Mouse (Mus musculus) frontal cortex, postnatal 10 days (tissue): ENCODE measurements around the gene Rab7b.
A peak's percentile ranks its signal among the peaks of the same experiment; 100 is the strongest.

Experiments
- DNase-seq, 2 experiments: peaks; one replicate each; pipeline ENCODE4 v3.0.0; 2022; ENCODE audit warnings: low spot score in 2 of 2, mixed read lengths in 1 of 2

The Rab7b gene

DNA sequence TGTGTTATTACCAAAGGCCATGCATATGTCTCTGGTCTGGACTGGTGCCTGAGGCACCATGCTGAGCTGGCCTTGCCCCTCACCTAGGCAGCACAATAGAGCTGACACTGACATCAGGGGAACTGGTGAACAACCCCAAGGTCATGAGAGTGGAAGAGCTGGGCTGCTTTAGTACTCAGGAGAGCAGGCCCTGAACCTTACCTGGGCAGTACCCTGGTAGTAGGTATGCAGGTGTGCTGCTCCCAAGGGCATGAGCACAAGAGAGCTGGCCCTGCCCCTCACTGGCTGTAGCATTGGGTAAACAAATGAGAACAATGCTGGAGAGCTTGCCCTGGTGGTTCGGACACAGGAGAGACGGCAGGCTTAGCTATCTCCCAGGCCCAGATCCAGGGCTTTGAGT is 6.8 kb downstream of the Rab7b start:
- no peak for DNase-seq

DNA sequence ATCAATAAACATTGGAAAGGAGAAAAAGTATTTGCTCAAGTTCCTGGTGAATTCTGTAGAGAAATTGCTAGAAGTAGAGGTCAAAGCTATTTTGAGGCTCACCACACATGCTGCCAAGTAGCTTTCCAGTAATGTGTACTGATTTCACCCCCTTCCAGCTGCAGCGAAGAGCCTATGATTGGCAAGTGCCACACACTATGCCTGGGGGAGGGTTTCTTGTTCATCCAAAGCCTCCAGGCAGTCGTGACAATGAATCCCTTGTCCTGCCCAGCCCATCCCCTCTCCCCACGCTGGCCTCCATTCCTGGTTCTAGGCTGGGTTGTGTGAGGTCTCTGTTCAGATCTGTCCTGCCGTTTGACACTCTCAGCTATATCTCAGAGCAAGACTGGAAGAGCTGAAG is 7.8 kb downstream of the Rab7b start:
- no peak for DNase-seq

DNA sequence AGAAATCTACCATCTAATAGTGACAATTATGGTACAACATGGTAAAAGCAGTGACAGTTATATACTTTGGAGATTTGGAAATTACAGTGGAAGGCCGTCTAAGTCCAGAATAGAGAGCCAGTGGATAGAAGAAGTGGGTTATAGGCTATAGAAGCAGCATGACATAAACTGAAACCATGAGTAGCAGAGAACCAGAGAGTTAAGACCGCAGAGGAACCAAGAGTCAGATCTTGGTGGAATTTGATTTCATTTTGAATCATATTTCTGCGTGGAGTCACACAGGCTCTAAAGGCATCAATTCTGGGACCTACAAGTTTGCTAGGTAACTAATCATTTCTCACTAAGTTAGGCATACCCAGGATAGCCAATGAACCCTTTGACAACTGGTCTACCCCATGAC is 10.3 kb downstream of the Rab7b start:
- DNase-seq = no peak

DNA sequence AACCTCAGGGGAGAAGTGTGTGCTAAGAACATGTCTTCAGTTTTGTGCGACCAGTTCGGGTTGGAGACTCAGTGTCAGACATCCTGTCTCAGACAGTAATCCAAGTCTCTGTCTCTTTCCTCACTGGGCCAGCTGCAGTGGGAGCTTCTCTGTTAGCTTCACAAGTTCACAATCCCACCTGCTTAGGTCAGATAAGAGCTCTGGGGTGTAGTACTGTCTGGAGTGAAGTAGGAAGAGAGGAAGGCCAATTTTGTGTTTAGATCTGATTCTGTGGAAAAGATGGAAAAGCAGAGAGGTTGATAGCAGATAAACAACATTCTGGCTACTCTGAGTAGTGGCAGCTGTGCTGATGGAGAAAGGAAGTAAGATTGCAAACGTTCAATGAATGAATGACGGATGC is 11.1 kb downstream of the Rab7b start:
- DNase-seq = no peak

DNA sequence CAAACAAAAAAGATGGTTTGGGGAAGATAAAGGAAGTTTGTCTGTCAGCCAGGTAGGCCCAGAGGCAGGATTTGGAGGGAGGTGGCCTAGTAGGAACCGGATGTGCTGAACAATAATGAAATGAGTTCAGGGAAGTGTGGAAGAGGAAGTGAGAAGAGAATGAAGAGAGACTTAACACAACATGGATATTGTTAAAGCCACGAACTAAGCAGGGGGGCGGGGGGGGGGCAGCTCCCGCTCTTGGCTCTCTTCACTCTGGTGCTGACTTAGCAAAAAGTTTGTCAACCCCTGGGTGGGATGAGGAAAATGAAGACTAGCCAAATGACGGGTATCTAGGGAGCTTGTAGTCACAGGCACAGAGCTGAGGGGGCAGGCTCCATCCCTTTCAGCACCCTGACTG is 12.0 kb downstream of the Rab7b start:
- DNase-seq = no peak

DNA sequence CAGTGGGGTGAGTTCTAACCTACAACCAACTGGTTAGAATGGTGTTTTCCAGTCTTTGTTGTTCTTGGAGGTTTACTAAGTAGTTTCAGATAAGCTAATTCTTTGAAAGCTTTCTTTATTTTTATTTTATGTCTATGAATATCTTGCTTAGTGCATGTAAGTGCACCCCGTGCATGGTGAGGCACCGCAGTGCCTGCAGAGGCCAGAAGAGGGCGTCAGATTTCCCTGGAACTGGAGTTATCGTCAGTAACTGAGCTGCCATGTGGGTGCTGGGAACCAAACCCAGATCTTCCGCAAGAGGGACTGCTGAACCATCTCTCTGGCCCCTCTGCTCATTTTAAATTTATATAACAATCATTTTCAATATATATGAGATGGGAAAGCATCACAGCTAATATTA is 12.9 kb downstream of the Rab7b start:
- DNase-seq = no peak

DNA sequence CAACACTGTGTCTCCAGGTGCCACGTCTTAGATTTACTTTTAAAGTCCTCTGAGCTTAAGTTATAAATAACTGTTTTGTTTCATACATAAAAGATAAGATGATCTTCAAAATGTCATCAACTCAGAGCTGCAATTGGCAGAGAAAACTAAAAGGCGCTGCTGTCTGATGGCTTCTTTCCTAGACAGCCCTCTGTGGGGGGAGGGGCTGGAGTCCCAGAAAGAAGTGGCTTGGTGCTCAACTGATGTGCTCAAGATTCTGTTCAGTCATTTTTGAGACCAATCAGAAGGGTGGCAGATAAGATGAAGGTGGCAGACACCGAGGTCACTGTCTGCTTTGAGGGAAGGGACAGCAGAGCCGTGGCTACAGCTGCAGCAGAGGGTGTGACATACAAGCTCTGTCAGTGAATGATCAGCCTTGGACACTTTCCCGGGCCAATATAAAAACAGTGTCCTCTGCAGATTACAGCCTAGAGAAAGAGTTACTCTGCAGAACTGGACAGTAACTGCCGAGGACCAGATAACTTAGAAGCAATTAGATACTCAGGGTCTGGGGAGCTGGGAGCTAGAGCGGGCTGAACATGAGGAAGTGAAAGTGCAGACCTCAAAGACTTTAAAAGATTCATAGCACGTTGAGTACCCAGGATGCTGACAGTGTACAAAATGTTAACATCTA is 13.7 kb downstream of the Rab7b start:
- no peak for DNase-seq

DNA sequence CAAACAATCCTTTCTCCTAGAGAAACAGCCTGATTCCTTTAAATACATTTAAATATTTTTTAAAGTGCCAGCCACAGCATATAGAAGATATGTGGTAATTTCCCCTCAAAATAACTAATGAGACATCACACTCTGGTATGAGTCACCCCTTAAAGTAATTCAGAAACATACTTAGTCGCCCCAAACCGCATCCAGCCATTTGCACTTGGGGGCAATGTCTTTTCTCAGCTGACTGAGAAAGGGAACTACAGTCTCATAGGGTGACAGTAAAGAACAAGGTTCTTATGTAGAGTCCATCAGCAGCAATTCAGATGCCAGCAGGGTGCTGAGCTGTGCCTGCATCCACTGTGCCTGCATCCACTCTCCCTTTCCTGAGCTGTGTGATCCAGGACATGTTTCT is 15.0 kb downstream of the Rab7b start:
- DNase-seq = no peak

DNA sequence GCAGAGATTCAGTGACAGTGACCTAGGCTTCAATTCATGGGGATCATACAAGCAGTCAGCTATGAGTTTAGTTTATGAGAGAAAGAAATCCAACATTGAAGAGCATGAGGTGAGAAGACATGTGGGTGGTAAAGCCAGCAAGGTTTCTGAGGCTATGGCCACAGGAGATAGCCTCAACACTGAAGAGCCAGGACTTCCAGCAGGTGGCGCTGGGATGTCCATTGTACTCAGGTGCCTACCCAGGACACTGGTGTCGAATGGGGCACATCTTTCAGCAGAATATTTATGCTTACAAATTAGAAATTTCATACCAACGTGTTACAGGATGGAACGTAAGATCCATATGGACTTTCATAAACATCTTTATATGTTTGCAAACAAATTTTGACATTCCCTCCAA is 19.8 kb downstream of the Rab7b start:
- DNase-seq = no peak

DNA sequence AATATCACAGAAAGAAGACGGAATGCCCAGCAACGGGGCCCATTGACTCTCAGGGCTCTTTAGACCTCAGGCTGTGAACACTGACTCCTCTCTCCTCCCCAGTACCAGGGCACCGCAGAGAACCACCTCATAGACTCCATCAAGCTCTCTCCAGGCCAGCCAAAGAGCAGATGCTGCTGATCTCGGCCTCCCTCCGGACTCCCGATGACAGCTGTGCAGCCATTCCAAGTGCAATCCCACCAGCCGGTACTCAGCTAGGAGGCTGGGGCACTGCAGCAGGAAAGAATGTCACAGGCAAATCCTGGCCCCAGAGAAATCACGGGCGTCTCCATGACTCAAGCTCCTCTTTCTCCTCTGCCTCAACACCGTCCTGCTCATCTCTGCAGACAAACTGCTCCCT is 23.0 kb downstream of the Rab7b start:
- DNase-seq = no peak

DNA sequence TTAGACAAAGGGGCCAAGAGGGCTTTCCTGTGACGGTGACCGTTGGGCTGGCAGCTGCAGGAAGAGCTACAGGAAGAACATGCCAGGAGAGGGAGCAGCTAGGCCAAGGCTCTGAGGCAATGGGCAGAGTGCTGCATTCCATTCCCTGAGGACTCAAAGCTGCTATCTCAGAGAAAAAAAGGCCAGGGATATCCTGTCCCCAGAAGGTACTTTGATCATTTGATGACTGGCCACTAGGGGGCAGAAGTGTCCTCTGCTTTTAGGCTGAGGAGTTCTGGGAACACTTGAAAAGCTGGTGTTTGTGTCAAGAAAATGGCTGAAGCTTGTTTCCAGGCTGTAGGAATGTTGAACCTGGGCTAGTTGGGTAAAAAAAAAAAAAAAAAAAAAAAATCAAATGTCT is 23.9 kb downstream of the Rab7b start:
- peak; percentile 60 to 77 for DNase-seq

DNA sequence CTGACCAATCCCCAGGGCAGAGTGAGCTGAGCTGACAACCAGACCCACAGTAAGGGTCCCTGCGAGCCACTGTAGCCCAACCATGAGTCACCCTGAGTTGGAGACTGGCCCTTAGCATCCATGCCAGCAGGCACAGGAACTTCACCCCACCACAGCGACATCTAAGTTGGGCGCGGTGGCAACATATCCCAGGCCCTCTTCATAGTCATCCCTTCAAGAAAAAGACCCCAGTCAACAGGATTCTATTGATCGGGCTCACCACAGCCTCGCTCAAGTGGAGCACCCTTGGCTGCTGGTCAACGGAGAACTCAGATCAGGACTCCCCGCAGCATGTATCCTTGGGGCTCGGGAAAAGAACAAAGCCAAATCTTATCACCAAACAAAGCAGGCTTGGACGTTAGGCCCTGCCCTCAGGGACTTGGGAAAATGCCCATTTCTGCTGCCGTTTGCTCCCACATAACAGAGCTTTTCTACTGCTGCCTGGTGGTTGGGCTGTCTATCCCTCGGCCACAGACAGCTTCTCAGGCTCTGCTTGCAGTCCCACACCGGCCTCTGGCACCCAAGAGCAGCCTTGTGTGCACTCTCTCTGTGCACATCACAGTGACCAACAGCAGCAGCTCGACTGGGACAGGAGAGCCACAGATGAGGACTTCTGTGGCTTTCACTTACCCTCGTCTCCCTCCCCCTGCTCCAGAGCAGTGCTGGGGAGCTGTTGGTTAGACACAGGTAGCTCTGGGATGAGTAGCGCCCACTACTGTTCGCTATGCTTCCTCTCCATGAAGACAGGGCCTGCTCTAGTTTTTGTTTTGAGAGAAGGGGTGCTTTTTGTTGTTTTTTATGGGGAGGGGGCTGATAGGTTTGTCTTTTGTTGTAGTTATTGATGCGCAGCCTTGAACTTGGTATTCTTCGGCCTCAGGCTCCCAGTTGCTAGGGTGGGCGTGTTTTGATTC is 26.2 kb downstream of the Rab7b start:
- no peak for DNase-seq

DNA sequence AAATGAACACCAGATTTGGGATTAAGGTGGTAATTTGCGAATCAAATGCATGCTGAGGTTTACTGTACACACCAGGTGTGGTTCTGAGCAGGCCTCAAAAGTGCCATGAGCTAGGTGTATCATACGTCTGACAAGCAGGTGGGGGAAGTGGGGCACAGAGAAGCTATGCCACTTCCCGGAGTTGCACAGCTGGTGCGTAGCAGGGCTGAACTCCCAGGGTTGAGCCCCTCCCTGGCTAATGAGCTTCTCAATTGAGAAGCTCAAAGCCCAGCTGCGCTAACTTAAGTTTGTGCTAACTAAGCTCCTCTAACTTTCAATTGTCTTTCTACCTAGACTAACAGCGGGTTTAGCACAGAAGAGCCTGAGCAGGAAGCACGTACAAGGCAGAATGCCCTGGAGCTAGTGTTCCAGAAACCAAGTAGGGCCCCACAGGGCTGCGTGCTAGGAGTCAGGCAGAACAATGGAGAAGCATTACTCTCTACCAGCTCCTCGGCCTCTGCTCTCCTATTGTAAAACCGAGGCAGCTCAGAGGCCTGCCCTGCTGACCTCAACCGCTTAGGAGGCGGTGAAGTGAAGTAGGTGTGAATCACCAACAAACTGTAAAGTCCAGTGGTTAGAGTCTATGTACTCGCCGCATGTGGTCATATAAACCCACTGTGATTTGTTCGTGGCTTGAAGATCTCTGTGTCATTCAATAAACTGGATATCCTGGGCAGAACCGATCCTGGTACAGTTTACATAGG is 30.6 kb downstream of the Rab7b start:
- DNase-seq = no peak

DNA sequence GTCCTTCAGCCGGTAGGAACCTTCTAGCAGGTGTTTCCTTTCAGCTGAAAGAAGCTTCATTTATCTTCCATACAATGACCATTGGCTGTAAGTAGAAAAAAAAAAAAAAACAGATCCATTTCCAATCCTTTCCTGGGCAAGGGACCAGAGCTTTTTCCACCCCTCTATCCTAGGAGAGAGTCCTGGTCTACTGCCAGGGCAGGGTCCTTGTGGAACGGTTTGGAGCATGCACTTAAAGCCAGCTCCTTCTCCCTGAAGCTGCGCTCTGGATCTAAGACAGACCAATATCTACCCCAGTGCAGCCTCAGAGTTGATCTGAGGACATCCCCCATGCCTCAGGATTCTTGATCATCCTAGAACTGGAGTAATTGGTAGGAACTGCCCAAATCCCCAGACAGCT is 33.5 kb downstream of the Rab7b start:
- no peak for DNase-seq

DNA sequence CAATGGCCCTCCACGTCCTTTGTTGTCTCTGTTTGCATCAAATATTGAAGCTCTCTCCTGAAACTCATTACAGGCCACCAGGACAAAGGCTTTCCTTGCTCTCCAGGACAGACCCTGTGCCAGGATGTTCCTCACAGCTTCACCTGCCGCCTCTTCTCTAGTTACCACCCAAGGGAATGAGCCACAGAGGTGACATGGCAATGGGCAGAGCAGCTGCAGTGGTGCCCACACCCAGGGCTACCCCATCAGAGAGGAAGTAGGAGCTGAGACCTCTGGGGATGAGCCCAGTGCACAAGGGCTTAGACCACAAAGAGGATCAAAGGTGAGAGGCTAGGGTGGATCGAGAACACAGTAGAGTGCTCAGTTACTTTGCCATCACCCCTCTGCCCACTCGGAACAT is 35.1 kb downstream of the Rab7b start:
- DNase-seq = no peak

DNA sequence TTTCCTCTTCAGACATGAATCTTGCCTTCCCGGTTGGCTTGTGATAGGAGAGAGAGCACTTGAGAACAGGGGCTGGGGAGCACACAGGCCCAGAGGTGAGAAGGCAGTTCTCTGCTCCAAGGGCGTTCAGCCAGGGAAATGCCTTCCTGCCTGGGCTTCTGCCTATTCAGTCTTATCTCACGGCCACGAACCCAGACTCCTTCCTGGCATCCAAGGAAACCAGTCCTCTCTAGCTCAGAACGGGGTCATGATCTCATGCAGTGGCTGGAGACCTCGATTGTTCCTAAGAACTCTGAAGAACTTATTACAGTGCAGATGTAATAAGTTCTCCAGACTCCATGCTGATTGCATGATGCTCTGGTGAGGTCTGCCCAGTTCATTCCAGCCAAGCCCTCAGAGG is 38.1 kb downstream of the Rab7b start:
- no peak for DNase-seq

DNA sequence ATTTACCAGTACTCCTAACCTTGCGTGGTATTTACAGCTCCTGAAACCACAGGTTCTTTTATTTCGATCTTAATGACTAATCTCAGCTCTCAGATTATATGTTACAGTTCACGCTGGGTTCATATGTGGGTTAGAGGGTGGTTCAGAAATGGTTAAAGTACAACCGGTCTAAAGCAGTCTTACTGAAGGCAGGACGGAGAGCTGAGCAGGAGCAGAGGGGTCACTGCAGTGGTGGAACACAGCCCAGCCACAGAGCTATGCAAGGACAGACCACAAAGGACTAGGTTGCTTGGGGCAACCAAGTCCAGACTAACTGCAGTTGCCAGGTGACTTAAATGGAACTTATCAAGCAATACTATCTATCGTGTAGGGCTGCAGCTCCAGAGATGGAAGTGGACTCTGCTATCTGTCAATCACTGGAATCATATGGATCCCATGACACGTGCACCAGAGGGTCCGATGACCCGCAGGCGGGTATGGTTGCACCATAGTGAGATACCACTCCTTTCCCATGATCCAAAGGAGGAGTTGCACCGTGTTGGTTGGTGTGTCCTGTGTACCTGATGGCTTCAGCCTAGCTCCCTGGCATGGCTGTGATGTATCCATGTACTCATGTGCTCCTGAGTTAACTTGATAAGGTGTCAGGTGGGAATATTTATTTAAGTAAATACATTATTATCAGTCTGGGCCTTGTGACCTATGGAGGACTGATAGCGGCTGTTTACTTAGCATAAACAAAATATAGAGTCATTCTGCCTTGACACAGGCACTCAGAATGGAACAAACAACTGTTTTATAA is 42.3 kb downstream of the Rab7b start:
- DNase-seq = no peak

DNA sequence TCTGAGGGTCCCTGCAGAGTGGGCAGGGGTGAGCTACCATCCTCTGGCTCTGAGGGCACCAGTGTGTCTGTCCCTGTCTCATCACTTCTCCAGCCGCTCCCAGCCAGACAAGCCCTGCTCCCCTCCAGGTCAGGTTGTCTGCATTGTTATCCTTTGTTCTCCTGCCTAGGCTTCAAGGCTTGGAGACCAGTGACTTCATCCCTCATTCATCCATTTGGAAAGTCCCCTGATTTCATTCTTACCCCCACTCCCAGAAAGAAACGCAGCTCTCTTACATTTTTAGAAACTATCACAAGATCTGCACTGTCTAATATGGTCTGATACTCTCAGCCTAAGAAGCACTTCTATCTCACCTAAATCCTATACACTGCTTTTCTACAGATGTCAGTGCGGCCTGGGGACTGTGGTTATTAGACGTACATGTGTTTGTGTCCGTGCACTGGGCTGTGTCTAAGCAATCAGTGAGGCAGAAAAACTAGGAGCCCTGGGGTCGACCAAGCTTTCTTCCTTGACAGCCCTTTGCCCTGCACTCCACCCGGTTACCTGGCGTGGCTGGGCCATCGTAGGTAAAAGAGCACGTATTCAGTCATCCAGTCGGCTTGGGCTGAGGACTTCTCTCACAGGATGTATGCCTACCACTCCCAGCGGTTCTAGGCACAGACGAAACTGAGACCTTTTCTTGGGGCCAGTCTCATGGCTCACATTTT is 45.1 kb downstream of the Rab7b start:
- DNase-seq = no peak

DNA sequence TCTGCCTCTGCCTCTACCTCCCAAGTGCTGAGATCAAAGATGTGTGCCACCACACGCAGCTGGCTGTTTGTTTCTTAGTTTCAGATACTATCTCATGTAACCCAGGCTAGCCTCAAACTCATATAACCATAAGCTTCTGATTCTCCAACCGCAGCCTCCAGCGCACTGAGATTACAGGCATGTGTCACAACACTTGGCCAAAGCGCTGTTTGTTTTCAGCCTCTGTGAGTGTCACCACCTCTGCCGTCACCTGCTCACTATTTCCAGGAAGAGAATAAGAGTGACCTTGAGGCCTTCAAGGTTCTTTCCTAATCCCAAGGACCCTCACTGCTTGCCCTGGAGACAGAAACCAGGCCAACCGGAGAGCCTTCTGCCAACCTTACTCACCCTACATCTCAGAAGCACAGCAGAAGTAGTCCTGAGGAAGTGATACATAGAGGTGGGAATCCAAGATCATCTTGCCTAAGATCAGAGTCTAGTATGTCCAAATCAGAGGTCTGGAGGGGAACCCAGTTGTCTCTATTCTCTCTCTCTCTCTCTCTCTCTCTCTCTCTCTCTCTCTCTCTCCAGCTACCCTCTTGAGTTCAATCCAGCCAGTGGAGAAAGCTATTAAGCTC is 46.3 kb downstream of the Rab7b start:
- no peak for DNase-seq

DNA sequence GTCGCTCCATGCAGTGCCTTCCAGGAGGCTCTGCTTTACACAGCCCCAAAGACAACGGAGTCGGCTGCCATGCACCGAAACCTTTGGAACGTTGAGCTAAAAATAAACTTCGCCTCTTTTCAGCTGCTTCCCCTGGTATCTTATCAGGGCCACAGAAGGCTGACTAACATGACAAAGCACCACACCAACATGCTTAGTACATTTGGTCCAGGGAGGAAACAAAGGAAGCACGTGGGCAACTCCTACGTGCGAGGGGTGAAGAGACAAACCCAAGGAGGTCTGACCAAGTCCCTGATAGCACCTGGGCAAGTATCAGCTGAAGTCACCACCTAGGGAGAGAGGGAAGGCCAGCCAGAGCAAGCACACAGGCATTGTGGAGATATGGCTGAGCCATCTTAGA is 48.0 kb downstream of the Rab7b start:
- DNase-seq = no peak

DNA sequence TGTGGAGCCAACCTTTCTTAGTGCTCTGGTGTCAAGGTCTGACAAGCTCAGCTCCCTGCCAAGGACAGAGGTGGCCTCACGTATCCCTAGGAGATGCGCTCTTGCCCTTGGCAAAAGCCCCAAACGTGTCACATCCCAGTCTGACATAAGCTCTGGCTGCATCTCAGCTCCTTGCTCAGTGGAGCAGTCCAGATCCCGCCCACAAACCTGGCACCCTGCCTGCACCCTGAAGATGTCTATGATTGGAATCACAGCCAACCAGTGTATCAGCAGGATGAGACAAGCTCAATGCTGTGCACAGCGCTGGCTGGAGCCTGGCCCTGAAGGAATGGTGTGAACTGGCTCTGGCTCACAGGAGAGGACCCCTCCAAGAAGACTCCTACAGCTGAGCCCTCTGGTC is 48.8 kb downstream of the Rab7b start:
- DNase-seq = peak; percentile 85 to 92
